Mouse (Mus musculus) megakaryocyte, embryonic 14.5 days (primary cell): ENCODE results near the gene Dock7. TPM values are rescaled to one million over a fixed set of nuclear protein-coding genes. Genes with fewer than 3 reads are reported as not detected.

Experiments used
- H3K27me3 ChIP-seq: replicated peaks from 2 replicates; pipeline ENCODE3; 2012; ENCODE audit warnings: inconsistent platforms
- H3K36me3 ChIP-seq: replicated peaks from 2 replicates; pipeline ENCODE3; 2012; ENCODE audit warnings: low read length, inconsistent platforms, mixed read lengths
- H3K4me1 ChIP-seq: 2 replicates; pipeline ENCODE4 v1.6.1; 2012; ENCODE audit warnings: inconsistent platforms
- H3K4me3 ChIP-seq: replicated peaks from 2 replicates; pipeline ENCODE3; 2012; ENCODE audit warnings: moderate library complexity, mild to moderate bottlenecking, inconsistent platforms
- H3K9me3 ChIP-seq: 2 replicates; pipeline ENCODE4 v1.6.1; 2012; ENCODE audit warnings: inconsistent platforms
- FLI1 ChIP-seq: IDR thresholded peaks from 2 replicates; pipeline ENCODE4 v1.6.1; 2012; ENCODE audit warnings: low read length, inconsistent platforms, mixed read lengths
- GATA1 ChIP-seq: IDR thresholded peaks from 3 replicates; pipeline ENCODE4 v1.6.1; 2012; ENCODE audit warnings: mixed read lengths, low read length, inconsistent platforms, borderline replicate concordance
- polyA plus RNA-seq: library from polyadenylated mRNA; stranded (reverse); fragments of >175 nt; gene quantifications from 2 replicates; pipeline ENCODE4 v1.2.3, GENCODE M21; 2012; ENCODE audit warnings: low replicate concordance; ENCODE audit not compliant: insufficient read depth

Dock7 gene
- polyA plus RNA-seq, 1 experiment = 0.41 TPM

DNA sequence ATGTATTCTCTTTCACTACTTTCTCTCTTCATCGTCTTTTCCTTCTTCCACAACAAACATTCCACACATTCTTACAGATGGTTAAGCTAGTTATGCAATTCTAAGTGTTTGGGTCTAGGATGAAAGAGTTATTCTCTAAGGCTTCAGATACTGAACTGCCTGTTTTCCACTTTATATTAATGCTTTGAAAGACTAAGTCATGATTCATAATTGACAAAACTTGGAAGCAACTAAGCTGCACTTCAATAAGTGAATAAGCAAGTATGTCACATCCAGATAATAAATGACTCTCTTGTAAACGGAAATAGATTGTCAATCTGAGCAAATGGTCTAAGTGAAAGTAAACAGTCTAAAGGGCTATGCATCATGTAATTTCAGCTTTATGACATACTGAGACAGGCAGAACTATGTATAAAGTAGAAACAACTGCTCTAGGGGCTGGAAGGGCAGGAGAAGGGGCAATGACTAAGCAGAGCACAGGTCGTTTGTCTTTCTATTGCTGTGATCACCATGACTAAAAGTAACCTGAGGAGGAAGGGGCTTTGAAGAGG, 29.5 kb downstream of the Dock7 start:
- Histone ChIP-seq H3K4me3 (no peak overlapping the region), H3K36me3 (no peaks in the 10 kb centered on the region), H3K4me1 (0 out of 2 replicates have a peak, but pooled peaks cover 3% of the 10 kb centered on the region), H3K27me3 (no peaks in the 10 kb centered on the region), H3K9me3 (0 out of 2 replicates have a peak, but pooled peaks cover 3% of the 10 kb centered on the region)
- TF ChIP-seq FLI1 (no peak), GATA1 (no peak)

GRCm38 (mm10) chr4:99087760-99088485, 32.8 kb downstream of the Dock7 start:
- peaks cover 8% of the 10 kb centered on the region for H3K36me3 ChIP-seq
- H3K27me3 ChIP-seq = no peaks in the 10 kb centered on the region
- no peak overlapping the region for H3K4me3 ChIP-seq
- TF ChIP-seq FLI1 (no peak), GATA1 (no peak)
- H3K9me3 ChIP-seq = no peaks in the 10 kb centered on the region
- H3K4me1 ChIP-seq = 0 out of 2 replicates have a peak, but pooled peaks cover 3% of the 10 kb centered on the region

GRCm38 (mm10) chr4:99083862-99084261, 36.9 kb downstream of the Dock7 start:
- H3K4me1 ChIP-seq = no peaks in the 10 kb centered on the region
- no peaks in the 10 kb centered on the region for H3K27me3 ChIP-seq
- no peaks in the 10 kb centered on the region for H3K9me3 ChIP-seq
- H3K4me3 ChIP-seq = no peak overlapping the region
- peaks cover 11% of the 10 kb centered on the region for H3K36me3 ChIP-seq
- TF ChIP-seq FLI1 (no peak), GATA1 (no peak)

- H3K36me3 ChIP-seq = peaks cover 11% of the 10 kb centered on the region
- TF ChIP-seq FLI1 = no peak
- no peak for TF ChIP-seq GATA1
- H3K27me3 ChIP-seq = no peaks in the 10 kb centered on the region
- H3K4me1 ChIP-seq = no peaks in the 10 kb centered on the region
- H3K9me3 ChIP-seq = no peaks in the 10 kb centered on the region
- no peak overlapping the region for H3K4me3 ChIP-seq
These were observed 39.5 kb downstream of the Dock7 start for GRCm38 (mm10) chr4:99081169-99081568.

GRCm38 (mm10) chr4:99078005-99078404, 42.7 kb downstream of the Dock7 start:
- TF ChIP-seq FLI1 = no peak
- no peak for TF ChIP-seq GATA1
- Histone ChIP-seq H3K4me3 (no peak overlapping the region), H3K36me3 (peaks cover 5% of the 10 kb centered on the region), H3K9me3 (no peaks in the 10 kb centered on the region), H3K4me1 (no peaks in the 10 kb centered on the region), H3K27me3 (no peaks in the 10 kb centered on the region)

GRCm38 (mm10) chr4:99068806-99069205, 51.9 kb downstream of the Dock7 start:
- Histone ChIP-seq H3K9me3 (no peaks in the 10 kb centered on the region), H3K4me3 (no peak overlapping the region), H3K4me1 (no peaks in the 10 kb centered on the region), H3K27me3 (no peaks in the 10 kb centered on the region), H3K36me3 (peaks cover 17% of the 10 kb centered on the region)
- no peak for TF ChIP-seq GATA1
- no peak for TF ChIP-seq FLI1

DNA sequence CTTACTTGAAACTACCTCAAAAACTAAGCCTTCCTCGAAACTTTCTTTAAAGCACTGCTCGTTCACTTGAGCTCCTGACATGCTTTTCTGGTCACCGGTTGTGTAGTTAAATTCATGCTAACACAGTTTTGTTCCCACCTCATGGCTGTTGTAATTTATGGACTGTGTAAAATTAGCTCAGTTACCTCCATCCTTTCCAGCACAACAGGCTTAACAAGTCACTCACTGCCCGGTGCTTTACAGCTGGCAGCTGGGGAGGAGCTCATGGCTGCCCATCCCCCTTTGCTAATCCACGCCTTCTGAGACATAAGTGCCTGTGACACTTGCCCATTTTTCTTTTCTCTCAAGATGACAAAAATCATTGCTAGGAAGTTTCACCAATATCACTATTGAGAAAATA, 56.2 kb downstream of the Dock7 start:
- Histone ChIP-seq H3K4me1 (no peaks in the 10 kb centered on the region), H3K27me3 (no peaks in the 10 kb centered on the region), H3K9me3 (no peaks in the 10 kb centered on the region), H3K36me3 (peaks cover 5% of the 10 kb centered on the region), H3K4me3 (no peak overlapping the region)
- no peak for TF ChIP-seq GATA1
- TF ChIP-seq FLI1 = no peak

DNA sequence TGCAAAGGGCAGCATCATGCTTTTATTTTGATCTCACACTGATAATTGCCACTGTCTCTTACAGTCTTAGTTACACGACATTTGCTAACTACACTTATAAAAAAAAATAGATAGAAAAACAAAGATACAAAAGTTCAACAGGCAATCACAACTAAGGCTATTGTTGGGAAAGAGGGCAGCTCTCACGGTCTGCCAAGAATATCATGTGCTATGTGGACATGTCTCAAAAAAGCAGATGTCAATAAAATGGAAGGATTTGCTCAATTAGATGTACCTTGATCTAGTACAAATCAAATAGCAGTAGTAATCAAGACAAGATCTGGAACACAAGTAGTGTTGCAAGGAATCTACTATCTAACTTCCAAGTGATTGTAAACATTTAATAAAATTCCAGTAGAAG, 72.1 kb downstream of the Dock7 start:
- H3K36me3 ChIP-seq = no peaks in the 10 kb centered on the region
- no peak for TF ChIP-seq FLI1
- TF ChIP-seq GATA1 = no peak
- no peak overlapping the region for H3K4me3 ChIP-seq
- H3K9me3 ChIP-seq = no peaks in the 10 kb centered on the region
- no peaks in the 10 kb centered on the region for H3K27me3 ChIP-seq
- H3K4me1 ChIP-seq = no peaks in the 10 kb centered on the region

GRCm38 (mm10) chr4:99046471-99046870, 74.2 kb downstream of the Dock7 start:
- Histone ChIP-seq H3K36me3 (peaks cover 4% of the 10 kb centered on the region), H3K4me1 (no peaks in the 10 kb centered on the region), H3K9me3 (no peaks in the 10 kb centered on the region), H3K4me3 (no peak overlapping the region), H3K27me3 (no peaks in the 10 kb centered on the region)
- TF ChIP-seq FLI1 (no peak), GATA1 (no peak)

- Histone ChIP-seq H3K36me3 (peaks cover 4% of the 10 kb centered on the region), H3K9me3 (no peaks in the 10 kb centered on the region), H3K4me3 (no peak overlapping the region), H3K27me3 (no peaks in the 10 kb centered on the region), H3K4me1 (no peaks in the 10 kb centered on the region)
- TF ChIP-seq GATA1 (no peak), FLI1 (no peak)
These were observed 75.9 kb downstream of the Dock7 start for GRCm38 (mm10) chr4:99044854-99045253.

- Histone ChIP-seq H3K27me3 (no peaks in the 10 kb centered on the region), H3K9me3 (no peaks in the 10 kb centered on the region), H3K4me1 (peaks cover 5% of the 10 kb centered on the region; the same call in 1 of the 2 replicates), H3K36me3 (no peaks in the 10 kb centered on the region), H3K4me3 (peak overlapping the region; percentile 89)
- TF ChIP-seq GATA1 (no peak), FLI1 (no peak)
These were observed 87.8 kb downstream of the Dock7 start for GRCm38 (mm10) chr4:99032921-99033320.
